Mouse (Mus musculus): Measurements from ENCODE around the gene Ankle2.

DNA sequence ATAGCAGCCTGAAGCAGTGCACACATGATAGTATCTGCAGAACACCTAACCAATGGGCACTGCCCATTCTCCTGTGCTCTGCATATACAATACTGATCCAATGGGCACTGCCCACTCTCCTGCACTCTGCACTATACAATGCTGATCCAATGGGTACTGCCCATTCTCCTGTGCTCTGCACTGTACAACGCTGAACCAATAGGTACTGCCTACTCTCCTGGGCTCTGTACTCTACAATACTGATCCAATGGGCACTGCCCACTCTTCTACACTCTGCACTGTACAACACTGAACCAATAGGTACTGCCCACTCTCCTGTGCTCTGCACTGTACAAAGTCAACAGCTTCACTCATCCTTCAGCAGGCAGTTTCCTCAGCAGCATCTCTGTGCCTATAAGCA lies 46.1 kb downstream of the Ankle2 start:
- TF ChIP-seq POLR2A (IDR thresholded peaks at IDR 0.05; ENCODE audit: low read depth, low read length) (no peak), CTCF (IDR thresholded peaks at IDR 0.05; ENCODE audit: borderline replicate concordance, insufficient read depth, low read length) (no peak)
